Mouse (Mus musculus): ENCODE results near the gene Cggbp1. TPM values are rescaled to one million over a fixed set of nuclear protein-coding genes. Genes with fewer than 3 reads are reported as not detected.
A peak's percentile ranks its signal among the peaks of the same experiment; 100 is the strongest.

The Cggbp1 gene
- polyA plus RNA-seq, 1 experiment, result 39.3 TPM

DNA sequence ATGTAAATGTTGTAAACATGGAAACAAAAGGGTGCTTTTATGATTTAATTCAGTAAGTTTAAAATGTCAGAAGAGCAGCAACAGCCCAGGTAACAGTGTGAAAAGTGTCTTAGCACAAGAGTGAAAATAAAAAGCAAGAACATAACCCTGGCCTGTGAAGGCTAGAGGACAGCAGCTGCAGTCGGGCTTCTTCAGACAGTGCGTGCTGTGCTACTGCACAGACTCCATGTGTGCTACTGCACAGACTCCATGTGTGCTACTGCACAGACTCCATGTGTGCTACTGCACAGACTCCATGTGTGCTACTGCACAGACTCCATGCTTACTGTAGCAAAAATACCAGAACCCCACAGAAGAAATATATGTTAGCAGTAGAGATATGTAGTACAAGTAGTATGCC is 15.1 kb upstream of the Cggbp1 start:
- 84% methylated on average over 2 of the region's 2 CpGs for WGBS
- DNase-seq, result no peak
- TF ChIP-seq POLR2A (IDR thresholded peaks at IDR 0.05; ENCODE audit: borderline replicate concordance, insufficient read depth, low read length) (no peak), CTCF (IDR thresholded peaks at IDR 0.05; ENCODE audit: borderline replicate concordance, insufficient read depth, low read depth, low read length) (no peak)

GRCm38 (mm10) chr16:64841481-64842373 is 10.1 kb upstream of the Cggbp1 start:
- DNase-seq, result no peak
- Histone ChIP-seq H3K4me1 (ENCODE audit: control insufficient read depth, insufficient read depth, low read length) (no peaks in the 10 kb centered on the region; the same call in 1 of the 2 replicates), H3K4me3 (replicated peaks; ENCODE audit: insufficient read depth, low read depth, low read length) (no peak overlapping the region), H3K27ac (ENCODE audit: insufficient read depth, low read length) (no peak overlapping the region), H3K27me3 (ENCODE audit: control insufficient read depth, insufficient read depth, low read length) (no peaks in the 10 kb centered on the region)
- TF ChIP-seq POLR2A (IDR thresholded peaks at IDR 0.05; ENCODE audit: borderline replicate concordance, insufficient read depth, low read length), result no peak
- TF ChIP-seq CTCF (IDR thresholded peaks at IDR 0.05; ENCODE audit: borderline replicate concordance, insufficient read depth, low read depth, low read length), result no peak
- WGBS, result 85% methylated on average over 5 of the region's 5 CpGs

More for the DNA sequence above, 15.1 kb upstream of the Cggbp1 start:
- Histone ChIP-seq H3K4me1 (ENCODE audit: control insufficient read depth, insufficient read depth, low read length) (no peaks in the 10 kb centered on the region; the same call in 1 of the 2 replicates), H3K4me3 (replicated peaks; ENCODE audit: insufficient read depth, low read depth, low read length) (no peak overlapping the region), H3K27ac (ENCODE audit: insufficient read depth, low read length) (no peak overlapping the region), H3K27me3 (ENCODE audit: control insufficient read depth, insufficient read depth, low read length) (no peaks in the 10 kb centered on the region)

DNA sequence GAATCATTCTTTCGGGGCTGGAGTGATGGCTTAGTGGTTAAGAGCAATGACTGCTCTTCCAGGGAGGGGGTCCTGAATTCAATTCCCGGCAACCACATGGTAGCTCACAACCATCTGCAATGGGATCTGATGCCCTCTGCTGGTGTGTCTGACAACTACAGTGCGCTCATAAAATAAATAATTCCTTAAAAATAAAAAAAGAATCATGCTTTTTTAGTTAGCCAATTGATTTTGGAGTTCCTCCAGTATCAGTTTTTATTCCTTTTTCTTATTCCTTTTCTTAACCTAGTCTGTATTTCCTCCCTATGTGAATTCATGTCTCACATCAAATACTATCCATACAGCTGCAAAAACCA is 9.4 kb upstream of the Cggbp1 start:
- Histone ChIP-seq H3K27ac (ENCODE audit: insufficient read depth, low read length) (no peak overlapping the region), H3K4me3 (replicated peaks; ENCODE audit: insufficient read depth, low read depth, low read length) (no peak overlapping the region), H3K27me3 (ENCODE audit: control insufficient read depth, insufficient read depth, low read length) (no peaks in the 10 kb centered on the region), H3K4me1 (ENCODE audit: control insufficient read depth, insufficient read depth, low read length) (no peaks in the 10 kb centered on the region; the same call in 1 of the 2 replicates)
- DNase-seq, result no peak
- TF ChIP-seq CTCF (IDR thresholded peaks at IDR 0.05; ENCODE audit: borderline replicate concordance, insufficient read depth, low read depth, low read length) (no peak), POLR2A (IDR thresholded peaks at IDR 0.05; ENCODE audit: borderline replicate concordance, insufficient read depth, low read length) (no peak)
- WGBS, result 97% methylated on average over 3 of the region's 3 CpGs

DNA sequence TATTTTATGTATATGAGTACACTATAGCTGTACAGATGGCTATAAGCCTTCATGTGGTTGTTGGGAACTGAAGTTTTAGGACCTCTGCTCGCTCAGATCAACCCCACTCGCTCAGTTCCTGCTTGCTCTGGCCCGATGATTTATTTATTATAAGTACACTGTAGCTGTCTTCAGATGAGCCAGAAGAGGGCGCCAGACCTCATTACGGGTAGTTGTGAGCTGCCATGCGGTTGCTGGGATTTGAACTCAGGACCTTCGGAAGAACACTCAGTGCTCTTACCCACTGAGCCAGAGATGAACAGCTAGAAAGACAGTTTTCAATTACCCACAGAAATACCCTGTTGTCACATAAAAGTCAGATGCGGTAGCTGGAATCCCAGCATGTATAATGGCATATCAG is 5.8 kb upstream of the Cggbp1 start:
- Histone ChIP-seq H3K4me1 (ENCODE audit: control insufficient read depth, insufficient read depth, low read length) (no peaks in the 10 kb centered on the region; the same call in 1 of the 2 replicates), H3K27me3 (ENCODE audit: control insufficient read depth, insufficient read depth, low read length) (no peaks in the 10 kb centered on the region), H3K27ac (ENCODE audit: insufficient read depth, low read length) (no peak overlapping the region), H3K4me3 (replicated peaks; ENCODE audit: insufficient read depth, low read depth, low read length) (no peak overlapping the region)
- no peak for TF ChIP-seq POLR2A (IDR thresholded peaks at IDR 0.05; ENCODE audit: borderline replicate concordance, insufficient read depth, low read length)
- TF ChIP-seq CTCF (IDR thresholded peaks at IDR 0.05; ENCODE audit: borderline replicate concordance, insufficient read depth, low read depth, low read length), result no peak
- 92% methylated on average over 8 of the region's 8 CpGs for WGBS
- DNase-seq, result no peak

- WGBS, result 4% methylated on average over 16 of the region's 16 CpGs
Observed at GRCm38 (mm10) chr16:64850287-64851084, 1.3 kb upstream of the Cggbp1 start.

GRCm38 (mm10) chr16:64851085-64851562 is 672 bp upstream of the Cggbp1 start:
- Histone ChIP-seq H3K27ac (ENCODE audit: insufficient read depth, low read length) (peak overlapping the region; percentile 81), H3K4me3 (replicated peaks; ENCODE audit: insufficient read depth, low read depth, low read length) (peak overlapping the region; percentile 74), H3K27me3 (ENCODE audit: control insufficient read depth, insufficient read depth, low read length) (no peaks in the 10 kb centered on the region), H3K4me1 (ENCODE audit: control insufficient read depth, insufficient read depth, low read length) (no peaks in the 10 kb centered on the region; the same call in 1 of the 2 replicates)
- no peak for TF ChIP-seq POLR2A (IDR thresholded peaks at IDR 0.05; ENCODE audit: borderline replicate concordance, insufficient read depth, low read length)
- TF ChIP-seq CTCF (IDR thresholded peaks at IDR 0.05; ENCODE audit: borderline replicate concordance, insufficient read depth, low read depth, low read length), result no peak
- WGBS, result under 1% methylated on average over 37 of the region's 45 CpGs
- no peak for DNase-seq

More at GRCm38 (mm10) chr16:64850287-64851084, 1.3 kb upstream of the Cggbp1 start:
- Histone ChIP-seq H3K27me3 (ENCODE audit: control insufficient read depth, insufficient read depth, low read length) (no peaks in the 10 kb centered on the region), H3K4me1 (ENCODE audit: control insufficient read depth, insufficient read depth, low read length) (no peaks in the 10 kb centered on the region; the same call in 1 of the 2 replicates), H3K27ac (ENCODE audit: insufficient read depth, low read length) (peak overlapping the region; percentile 81; the same call in 1 of the 2 replicates), H3K4me3 (replicated peaks; ENCODE audit: insufficient read depth, low read depth, low read length) (peak overlapping the region; percentile 74)
- DNase-seq, result peak; percentile 56 to 61
- TF ChIP-seq CTCF (IDR thresholded peaks at IDR 0.05; ENCODE audit: borderline replicate concordance, insufficient read depth, low read depth, low read length) (no peak), POLR2A (IDR thresholded peaks at IDR 0.05; ENCODE audit: borderline replicate concordance, insufficient read depth, low read length) (no peak)

DNA sequence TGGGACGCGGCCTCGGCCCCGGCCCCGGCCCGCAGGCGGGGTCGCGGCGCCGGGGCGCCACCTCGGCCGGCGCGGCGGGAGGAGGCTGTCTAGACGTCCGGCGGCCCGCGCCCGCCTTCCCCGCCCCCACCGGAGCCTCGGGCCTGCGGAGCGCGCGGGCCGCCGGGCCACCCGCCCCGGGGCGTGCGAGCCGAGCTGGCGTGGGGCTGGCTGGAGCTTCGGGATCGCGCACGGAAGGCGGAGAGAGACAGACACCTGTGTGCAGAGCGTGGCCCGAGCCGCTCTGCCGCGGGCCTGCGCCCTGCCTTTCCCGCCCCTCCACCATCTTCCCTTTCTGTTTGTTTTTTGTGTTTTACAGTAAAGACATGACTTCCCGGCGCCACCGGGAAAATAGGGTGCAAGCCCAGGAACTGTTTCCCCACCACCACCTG is 660 bp downstream of the Cggbp1 start:
- 2% methylated on average over 48 of the region's 53 CpGs for WGBS
- peak; percentile 67 to 68 for DNase-seq
- Histone ChIP-seq H3K27me3 (ENCODE audit: control insufficient read depth, insufficient read depth, low read length) (no peaks in the 10 kb centered on the region), H3K4me3 (replicated peaks; ENCODE audit: insufficient read depth, low read depth, low read length) (peak overlapping the region; percentile 91), H3K27ac (ENCODE audit: insufficient read depth, low read length) (peak overlapping the region; percentile 73), H3K4me1 (ENCODE audit: control insufficient read depth, insufficient read depth, low read length) (no peaks in the 10 kb centered on the region; the same call in 1 of the 2 replicates)
- TF ChIP-seq POLR2A (IDR thresholded peaks at IDR 0.05; ENCODE audit: borderline replicate concordance, insufficient read depth, low read length), result no peak
- no peak for TF ChIP-seq CTCF (IDR thresholded peaks at IDR 0.05; ENCODE audit: borderline replicate concordance, insufficient read depth, low read depth, low read length)
